Mouse (Mus musculus): ENCODE measurements around the gene Itga4.

DNA sequence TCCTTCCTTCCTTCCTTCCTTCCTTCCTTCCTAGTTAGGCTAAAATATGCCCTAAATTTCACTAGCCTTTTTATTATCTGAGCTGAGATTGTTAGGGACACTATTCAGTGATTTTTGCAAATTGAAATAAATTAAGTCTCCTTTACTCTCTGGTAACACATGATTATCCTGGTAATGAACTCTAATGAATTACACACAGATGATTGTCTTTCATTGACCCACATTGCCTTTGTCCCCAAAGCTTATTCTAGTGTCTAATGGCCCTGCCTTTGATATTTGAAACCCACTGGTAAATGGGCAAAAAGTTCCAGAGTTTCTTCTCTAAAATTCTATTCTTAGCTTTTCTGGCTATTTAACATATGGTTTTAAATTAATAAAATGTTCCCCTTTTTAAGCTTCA lies 23.4 kb downstream of the Itga4 start:
- TF ChIP-seq EP300 (IDR thresholded peaks at IDR 0.05; ENCODE audit: low read depth) (no peak), CTCF (IDR thresholded peaks at IDR 0.05; ENCODE audit: low read depth) (no peak)

All from liver, postnatal 0 days (tissue).